Mouse (Mus musculus): Measurements from ENCODE around the gene Pla1a. TPM values are rescaled to one million over a fixed set of nuclear protein-coding genes. Genes with fewer than 3 reads are reported as not detected.

Pla1a gene
- polyA plus RNA-seq, 1 experiment from 2014 or later: 0.37 TPM

Other genes with a start within 250 kb of the Pla1a start
- gene Nr1i2, start 138.3 kb downstream of the Pla1a start, polyA plus RNA-seq (2016; fragmentation: Nextera tagmentation; extraction: Ambion mirVana): not detected in 2 replicates
- gene Maats1, start 91.0 kb downstream of the Pla1a start, polyA plus RNA-seq (2016; fragmentation: Nextera tagmentation; extraction: Ambion mirVana): 1.2 and 1.3 TPM in 2 replicates
- 105 and 116 TPM in 2 replicates for gene Cox17, start 86.2 kb downstream of the Pla1a start, polyA plus RNA-seq (2016; fragmentation: Nextera tagmentation; extraction: Ambion mirVana)
- not detected in 2 replicates for gene Gm21987, start 86.1 kb downstream of the Pla1a start, polyA plus RNA-seq (2016; fragmentation: Nextera tagmentation; extraction: Ambion mirVana)
- gene Popdc2, start 70.9 kb downstream of the Pla1a start, polyA plus RNA-seq (2016; fragmentation: Nextera tagmentation; extraction: Ambion mirVana): 0.70 and 1.4 TPM in 2 replicates
- gene Adprh, start 19.6 kb upstream of the Pla1a start, polyA plus RNA-seq (2016; fragmentation: Nextera tagmentation; extraction: Ambion mirVana): 147 and 155 TPM in 2 replicates
- gene Cd80, start 22.4 kb upstream of the Pla1a start, polyA plus RNA-seq (2016; fragmentation: Nextera tagmentation; extraction: Ambion mirVana): 0.64 and 0.74 TPM in 2 replicates
- gene Timmdc1, start 89.5 kb upstream of the Pla1a start, polyA plus RNA-seq (2016; fragmentation: Nextera tagmentation; extraction: Ambion mirVana): 31.6 and 35.1 TPM in 2 replicates
- gene Poglut1, start 117.1 kb upstream of the Pla1a start, polyA plus RNA-seq (2016; fragmentation: Nextera tagmentation; extraction: Ambion mirVana): 73.5 and 76.8 TPM in 2 replicates
- 65.3 and 67.4 TPM in 2 replicates for gene Tmem39a, start 125.6 kb upstream of the Pla1a start, polyA plus RNA-seq (2016; fragmentation: Nextera tagmentation; extraction: Ambion mirVana)